Mouse (Mus musculus): Measurements from ENCODE around the gene Gm20517. TPM values are rescaled to one million over a fixed set of nuclear protein-coding genes. Genes with fewer than 3 reads are reported as not detected.

Gene Gm20517
- total and polyA plus RNA-seq, 3 experiments = 1.9 to 2.9 TPM; not detected in 1

DNA sequence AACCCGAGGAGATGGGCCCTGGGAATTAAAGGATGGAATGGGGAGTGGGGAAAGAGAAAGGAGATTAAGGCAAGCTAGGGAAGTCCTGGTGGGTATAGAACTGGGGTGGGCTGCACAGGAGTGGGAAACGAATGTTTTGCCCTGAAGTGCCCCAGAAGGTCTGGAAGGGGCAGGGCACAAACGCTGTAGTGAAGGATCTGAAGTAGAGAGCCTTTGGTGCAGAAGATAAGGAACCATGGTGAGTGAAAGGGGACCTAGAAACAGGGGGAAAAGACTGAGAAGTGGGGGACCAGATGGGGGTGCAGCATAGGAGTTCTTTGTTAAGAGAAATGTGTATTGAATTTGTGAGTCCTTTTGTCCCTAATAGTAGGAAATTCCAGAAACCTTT lies 19.3 kb downstream of the Gm20517 start, which contains the start of gene Usp49:
TSS of gene Usp49 (plus strand) at position 13 of the 388 bp plus-strand sequence.
- H3K9ac ChIP-seq (ENCODE audit: control insufficient read depth, low read depth, low read length, poor library complexity, severe bottlenecking) = peak within 1 kb of the TSS; percentile 87
- peak within 1 kb of the TSS; percentile 93 for H3K27ac ChIP-seq (ENCODE audit: control insufficient read depth, low read depth, low read length)
- H3K36me3 ChIP-seq (ENCODE audit: control insufficient read depth in 1 of 2, insufficient read depth in 2 of 2, low read length in 2 of 2) = peaks cover 2 to 28% of the 10 kb centered on the region in 2 experiments; a peak in 3 of 4 replicates
- peak; percentile 64 for DNase-seq (ENCODE audit: low read depth, low spot score)
- H3K79me2 ChIP-seq (ENCODE audit: control insufficient read depth, insufficient read depth, low read length, poor library complexity) = peaks cover 19% of the 10 kb centered on the region
- TF ChIP-seq RAD21 (IDR thresholded peaks at IDR 0.05; ENCODE audit: low read depth, low read length) = no peak
- no peak for TF ChIP-seq MAFK (IDR thresholded peaks at IDR 0.05; ENCODE audit: borderline replicate concordance, low read depth, low read length)
- TF ChIP-seq TAL1 (IDR thresholded peaks at IDR 0.05; ENCODE audit: low read length) = peak; percentile 14; the same call in 1 of the 2 replicates
- TF ChIP-seq RCOR1 (IDR thresholded peaks at IDR 0.05; ENCODE audit: low read depth, low read length) = no peak
- no peak for TF ChIP-seq ZMIZ1 (IDR thresholded peaks at IDR 0.05; ENCODE audit: low read depth, low read length)
- TF ChIP-seq POLR2A (IDR thresholded peaks at IDR 0.05; ENCODE audit: control insufficient read depth in 1 of 2, insufficient read depth in 1 of 2, low read depth in 1 of 2, low read length in 2 of 2, poor library complexity in 1 of 2) = no peak
- TF ChIP-seq GATA1 (IDR thresholded peaks at IDR 0.05; ENCODE audit: low read depth, low read length) = peak; percentile 49
- TF ChIP-seq TCF12 (IDR thresholded peaks at IDR 0.05; ENCODE audit: low read depth, low read length) = no peak
- TF ChIP-seq NELFE (IDR thresholded peaks at IDR 0.05; ENCODE audit: low read depth, low read length) = no peak
- peaks cover 11 to 29% of the 10 kb centered on the region in 2 experiments for H3K4me1 ChIP-seq (ENCODE audit: control insufficient read depth in 1 of 2, insufficient read depth in 2 of 2, low read length in 2 of 2)
- H3K9me3 ChIP-seq (replicated peaks; ENCODE audit: insufficient read depth, low read length) = no peaks in the 10 kb centered on the region
- peak within 1 kb of the TSS; percentile 79 to 93 for H3K4me3 ChIP-seq (ENCODE audit: control insufficient read depth in 1 of 2, insufficient read depth in 1 of 2, low read depth in 2 of 2, low read length in 2 of 2)
- H3K27me3 ChIP-seq (ENCODE audit: control insufficient read depth in 1 of 2, insufficient read depth in 2 of 2, low read length in 2 of 2) = no peaks in the 10 kb centered on the region

DNA sequence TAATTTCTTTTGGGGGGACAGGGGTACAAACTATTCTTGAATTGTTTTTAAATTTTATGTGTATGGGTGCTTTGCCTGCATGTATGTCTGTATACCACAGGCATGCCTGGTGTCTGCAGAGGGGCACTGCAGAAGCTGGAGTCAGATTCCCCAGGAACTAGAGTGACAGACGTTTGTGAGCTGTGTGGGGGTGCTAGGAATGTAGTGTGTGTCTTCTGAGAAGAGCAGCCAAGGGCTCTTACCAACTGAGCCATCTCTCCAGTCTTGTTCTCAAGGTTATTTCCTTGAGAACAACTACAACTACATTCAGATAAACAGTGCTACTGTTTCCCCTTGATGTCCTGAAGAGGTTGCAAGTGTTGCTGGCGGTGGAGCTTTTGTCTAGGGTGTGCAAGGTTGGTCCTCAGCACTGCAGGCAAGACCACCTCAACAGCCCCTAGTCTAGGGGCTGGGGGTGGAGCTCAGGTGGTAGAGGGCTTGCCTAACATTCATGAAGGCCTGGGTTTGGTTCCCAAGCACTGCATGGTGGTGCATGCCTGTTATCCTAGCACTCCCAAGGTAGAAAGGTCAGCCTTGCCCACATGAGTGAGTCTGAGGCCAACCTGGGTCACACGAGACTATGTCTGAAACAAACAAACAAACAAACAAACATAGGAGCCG lies 20.9 kb downstream of the Gm20517 start:
- peaks cover 2 to 28% of the 10 kb centered on the region in 2 experiments; a peak in 3 of 4 replicates for H3K36me3 ChIP-seq (ENCODE audit: control insufficient read depth in 1 of 2, insufficient read depth in 2 of 2, low read length in 2 of 2)
- no peak overlapping the region for H3K4me3 ChIP-seq (ENCODE audit: control insufficient read depth in 1 of 2, insufficient read depth in 1 of 2, low read depth in 2 of 2, low read length in 2 of 2)
- peaks cover 11 to 29% of the 10 kb centered on the region in 2 experiments for H3K4me1 ChIP-seq (ENCODE audit: control insufficient read depth in 1 of 2, insufficient read depth in 2 of 2, low read length in 2 of 2)
- no peak for DNase-seq (ENCODE audit: low read depth, low spot score)
- no peak overlapping the region for H3K27ac ChIP-seq (ENCODE audit: control insufficient read depth, low read depth, low read length)
- H3K79me2 ChIP-seq (ENCODE audit: control insufficient read depth, insufficient read depth, low read length, poor library complexity) = peaks cover 19% of the 10 kb centered on the region
- TF ChIP-seq ZC3H11A (IDR thresholded peaks at IDR 0.05; ENCODE audit: low read depth, low read length) (no peak), POLR2AphosphoS5 (IDR thresholded peaks at IDR 0.05; ENCODE audit: borderline replicate concordance, low read depth, low read length) (no peak), ETS1 (IDR thresholded peaks at IDR 0.05; ENCODE audit: low read depth, low read length) (no peak), POLR2A (IDR thresholded peaks at IDR 0.05; ENCODE audit: control insufficient read depth in 1 of 2, insufficient read depth in 1 of 2, low read depth in 1 of 2, low read length in 2 of 2, poor library complexity in 1 of 2) (no peak), USF2 (IDR thresholded peaks at IDR 0.05; ENCODE audit: borderline replicate concordance in 1 of 2, insufficient read depth in 1 of 2, low read depth in 1 of 2, low read length in 2 of 2) (no peak), MYB (IDR thresholded peaks at IDR 0.05; ENCODE audit: low read depth, low read length) (no peak), CTCF (IDR thresholded peaks at IDR 0.05 in 2 of 3, conservative IDR thresholded peaks at IDR 0.05 in 1 of 3; ENCODE audit: control insufficient read depth in 1 of 3, insufficient read depth in 1 of 3, low read depth in 2 of 3, low read length in 3 of 3, poor library complexity in 1 of 3, severe bottlenecking in 1 of 3) (no peak)
- no peaks in the 10 kb centered on the region for H3K27me3 ChIP-seq (ENCODE audit: control insufficient read depth in 1 of 2, insufficient read depth in 2 of 2, low read length in 2 of 2)
- no peaks in the 10 kb centered on the region for H3K9me3 ChIP-seq (replicated peaks; ENCODE audit: insufficient read depth, low read length)
- no peak overlapping the region for H3K9ac ChIP-seq (ENCODE audit: control insufficient read depth, low read depth, low read length, poor library complexity, severe bottlenecking)
